Mouse (Mus musculus): ENCODE measurements around the gene Dnajc21. TPM values are rescaled to one million over a fixed set of nuclear protein-coding genes. Genes with fewer than 3 reads are reported as not detected.
A peak's percentile ranks its signal among the peaks of the same experiment; 100 is the strongest.

The Dnajc21 gene
- polyA plus RNA-seq, 1 experiment: 11.1 TPM

DNA sequence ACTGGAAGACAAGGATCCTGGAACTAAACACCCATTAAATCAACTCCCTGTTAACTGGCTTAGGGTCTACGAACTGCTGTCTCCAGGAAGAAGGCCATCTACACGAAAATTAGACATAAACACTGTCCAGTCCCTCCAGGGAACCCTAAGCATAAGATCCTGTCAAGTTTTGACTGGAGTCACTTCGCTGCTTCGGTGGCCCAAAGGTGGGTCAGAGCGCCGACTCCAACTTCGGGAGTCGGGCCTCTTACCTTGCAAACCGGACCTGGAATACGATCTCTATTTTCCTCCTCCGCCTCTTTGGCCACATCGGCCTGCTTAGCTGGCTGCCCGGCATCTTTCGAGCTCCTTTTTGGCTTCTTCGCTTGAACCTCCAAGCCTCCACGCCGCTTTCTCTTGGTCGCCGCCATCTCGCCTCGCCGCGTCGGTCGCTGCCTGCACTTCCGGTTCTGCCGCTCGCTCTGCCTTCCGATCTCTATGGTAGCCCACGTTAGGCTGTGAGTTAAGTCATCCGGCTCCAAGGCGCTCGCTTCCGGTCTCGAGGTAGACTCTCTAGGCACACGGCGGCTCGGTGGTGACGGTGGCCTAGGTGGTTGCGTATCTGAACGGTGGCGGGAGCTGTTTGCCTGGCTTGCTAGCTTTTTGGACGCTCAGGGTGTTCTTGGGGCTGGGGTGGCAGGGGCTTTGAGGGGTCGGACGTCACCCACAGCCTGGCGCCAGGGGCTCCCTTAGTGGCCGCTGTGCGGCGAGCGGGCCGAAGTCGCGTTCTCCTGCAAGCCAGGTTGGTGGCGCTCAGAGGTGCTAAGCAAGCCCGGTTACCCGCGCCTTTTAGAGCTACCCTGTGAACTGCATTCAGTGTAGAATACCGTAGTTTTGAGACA lies 15.4 kb upstream of the Dnajc21 start, which contains the start of the genes Brix1 and Rad1:
Brix1 (minus strand) TSS at position 464 of the 881 bp plus-strand sequence.
Rad1 (plus strand) TSS at position 535 of the 881 bp plus-strand sequence.
- peaks cover 77% of the 10 kb centered on the region for H3K79me2 ChIP-seq (ENCODE audit: control insufficient read depth, insufficient read depth)
- peak within 1 kb of the TSS; percentile 89 for H3ac ChIP-seq (ENCODE audit: control insufficient read depth, insufficient read length, low read depth)
- peaks cover 60% of the 10 kb centered on the region for H3K79me3 ChIP-seq (ENCODE audit: low read depth)
- H3K36me3 ChIP-seq (ENCODE audit: control insufficient read depth, insufficient read depth): peaks cover 63% of the 10 kb centered on the region
- H3K27me3 ChIP-seq (ENCODE audit: control insufficient read depth, insufficient read depth, insufficient read length): no peaks in the 10 kb centered on the region
- TF ChIP-seq MAX (IDR thresholded peaks at IDR 0.05): peak; percentile 62
- no peak for TF ChIP-seq MYOD1 (IDR thresholded peaks at IDR 0.05; ENCODE audit: control insufficient read depth, insufficient read length, low read depth)
- peak; percentile 1 for TF ChIP-seq CEBPB (IDR thresholded peaks at IDR 0.05; ENCODE audit: low read depth)
- peak within 1 kb of the TSS; percentile 95 for H3K4me3 ChIP-seq (ENCODE audit: insufficient read depth, poor library complexity, severe bottlenecking)

- peaks cover 41% of the 10 kb centered on the region for H3K79me2 ChIP-seq (ENCODE audit: control insufficient read depth, insufficient read depth)
- TF ChIP-seq FOSL1 (IDR thresholded peaks at IDR 0.05; ENCODE audit: insufficient read depth, low read length, poor library complexity, severe bottlenecking) (no peak), CTCF (IDR thresholded peaks at IDR 0.05; ENCODE audit: control insufficient read depth, insufficient read depth, insufficient read length) (no peak), MAX (IDR thresholded peaks at IDR 0.05) (no peak), USF1 (IDR thresholded peaks at IDR 0.05; ENCODE audit: low read depth) (no peak), CEBPB (IDR thresholded peaks at IDR 0.05; ENCODE audit: low read depth) (no peak), MYOD1 (IDR thresholded peaks at IDR 0.05; ENCODE audit: control insufficient read depth, insufficient read length, low read depth) (no peak), MYOG (IDR thresholded peaks at IDR 0.05; ENCODE audit: control insufficient read depth, extremely low read depth, insufficient read length) (no peak)
Measured at GRCm38 (mm10) chr15:10470941-10471340, 625 bp upstream of the Dnajc21 start.

GRCm38 (mm10) chr15:10469641-10470150 lies 620 bp downstream of the Dnajc21 start:
- H3K27me3 ChIP-seq (ENCODE audit: control insufficient read depth, insufficient read depth, insufficient read length): no peaks in the 10 kb centered on the region

More at GRCm38 (mm10) chr15:10470941-10471340, 625 bp upstream of the Dnajc21 start:
- peak overlapping the region; percentile 84 for H3K4me3 ChIP-seq (ENCODE audit: insufficient read depth, poor library complexity, severe bottlenecking)
- no peaks in the 10 kb centered on the region for H3K27me3 ChIP-seq (ENCODE audit: control insufficient read depth, insufficient read depth, insufficient read length)
- H3ac ChIP-seq (ENCODE audit: control insufficient read depth, insufficient read length, low read depth): peak overlapping the region; percentile 9
- H3K36me3 ChIP-seq (ENCODE audit: control insufficient read depth, insufficient read depth): peaks cover 20% of the 10 kb centered on the region
- peaks cover 30% of the 10 kb centered on the region for H3K79me3 ChIP-seq (ENCODE audit: low read depth)

GRCm38 (mm10) chr15:10468761-10469160 lies 1.6 kb downstream of the Dnajc21 start:
- TF ChIP-seq CEBPB (IDR thresholded peaks at IDR 0.05; ENCODE audit: low read depth) (no peak), MYOD1 (IDR thresholded peaks at IDR 0.05; ENCODE audit: control insufficient read depth, insufficient read length, low read depth) (no peak), CTCF (IDR thresholded peaks at IDR 0.05; ENCODE audit: control insufficient read depth, insufficient read depth, insufficient read length) (no peak), USF1 (IDR thresholded peaks at IDR 0.05; ENCODE audit: low read depth) (no peak), FOSL1 (IDR thresholded peaks at IDR 0.05; ENCODE audit: insufficient read depth, low read length, poor library complexity, severe bottlenecking) (no peak), MYOG (IDR thresholded peaks at IDR 0.05; ENCODE audit: control insufficient read depth, extremely low read depth, insufficient read length) (no peak), MAX (IDR thresholded peaks at IDR 0.05) (no peak)
- Histone ChIP-seq H3K79me2 (ENCODE audit: control insufficient read depth, insufficient read depth) (peaks cover 62% of the 10 kb centered on the region), H3K4me3 (ENCODE audit: insufficient read depth, poor library complexity, severe bottlenecking) (no peak overlapping the region), H3K79me3 (ENCODE audit: low read depth) (peaks cover 45% of the 10 kb centered on the region), H3K27me3 (ENCODE audit: control insufficient read depth, insufficient read depth, insufficient read length) (no peaks in the 10 kb centered on the region), H3ac (ENCODE audit: control insufficient read depth, insufficient read length, low read depth) (no peak overlapping the region), H3K36me3 (ENCODE audit: control insufficient read depth, insufficient read depth) (no peaks in the 10 kb centered on the region)

More at GRCm38 (mm10) chr15:10469641-10470150, 620 bp downstream of the Dnajc21 start:
- no peak for TF ChIP-seq MAX (IDR thresholded peaks at IDR 0.05)
- no peak for TF ChIP-seq FOSL1 (IDR thresholded peaks at IDR 0.05; ENCODE audit: insufficient read depth, low read length, poor library complexity, severe bottlenecking)
- TF ChIP-seq MYOG (IDR thresholded peaks at IDR 0.05; ENCODE audit: control insufficient read depth, extremely low read depth, insufficient read length): no peak
- no peak for TF ChIP-seq CEBPB (IDR thresholded peaks at IDR 0.05; ENCODE audit: low read depth)
- no peak for TF ChIP-seq USF1 (IDR thresholded peaks at IDR 0.05; ENCODE audit: low read depth)
- no peak for TF ChIP-seq CTCF (IDR thresholded peaks at IDR 0.05; ENCODE audit: control insufficient read depth, insufficient read depth, insufficient read length)
- no peak for TF ChIP-seq MYOD1 (IDR thresholded peaks at IDR 0.05; ENCODE audit: control insufficient read depth, insufficient read length, low read depth)
- peaks cover 8% of the 10 kb centered on the region for H3K36me3 ChIP-seq (ENCODE audit: control insufficient read depth, insufficient read depth)
- H3K79me2 ChIP-seq (ENCODE audit: control insufficient read depth, insufficient read depth): peaks cover 53% of the 10 kb centered on the region
- H3ac ChIP-seq (ENCODE audit: control insufficient read depth, insufficient read length, low read depth): peak overlapping the region; percentile 83
- peak overlapping the region; percentile 84 for H3K4me3 ChIP-seq (ENCODE audit: insufficient read depth, poor library complexity, severe bottlenecking)
- peaks cover 40% of the 10 kb centered on the region for H3K79me3 ChIP-seq (ENCODE audit: low read depth)

GRCm38 (mm10) chr15:10464678-10465077 lies 5.6 kb downstream of the Dnajc21 start:
- TF ChIP-seq MAX (IDR thresholded peaks at IDR 0.05) (no peak), MYOG (IDR thresholded peaks at IDR 0.05; ENCODE audit: control insufficient read depth, extremely low read depth, insufficient read length) (no peak), MYOD1 (IDR thresholded peaks at IDR 0.05; ENCODE audit: control insufficient read depth, insufficient read length, low read depth) (no peak), CTCF (IDR thresholded peaks at IDR 0.05; ENCODE audit: control insufficient read depth, insufficient read depth, insufficient read length) (no peak), CEBPB (IDR thresholded peaks at IDR 0.05; ENCODE audit: low read depth) (no peak), FOSL1 (IDR thresholded peaks at IDR 0.05; ENCODE audit: insufficient read depth, low read length, poor library complexity, severe bottlenecking) (no peak), USF1 (IDR thresholded peaks at IDR 0.05; ENCODE audit: low read depth) (no peak)
- peaks cover 59% of the 10 kb centered on the region for H3K79me2 ChIP-seq (ENCODE audit: control insufficient read depth, insufficient read depth)
- peaks cover 45% of the 10 kb centered on the region for H3K79me3 ChIP-seq (ENCODE audit: low read depth)
- no peak overlapping the region for H3K4me3 ChIP-seq (ENCODE audit: insufficient read depth, poor library complexity, severe bottlenecking)
- H3K36me3 ChIP-seq (ENCODE audit: control insufficient read depth, insufficient read depth): peaks cover 27% of the 10 kb centered on the region
- H3ac ChIP-seq (ENCODE audit: control insufficient read depth, insufficient read length, low read depth): no peak overlapping the region
- H3K27me3 ChIP-seq (ENCODE audit: control insufficient read depth, insufficient read depth, insufficient read length): no peaks in the 10 kb centered on the region
